Mouse (Mus musculus): ENCODE results near the gene Creb3l1. TPM values are rescaled to one million over a fixed set of nuclear protein-coding genes. Genes with fewer than 3 reads are reported as not detected.

Creb3l1 gene
- polyA plus RNA-seq (2015; fragmentation: Nextera tagmentation; extraction: Ambion mirVana): 1.5 TPM in 2 replicates

DNA sequence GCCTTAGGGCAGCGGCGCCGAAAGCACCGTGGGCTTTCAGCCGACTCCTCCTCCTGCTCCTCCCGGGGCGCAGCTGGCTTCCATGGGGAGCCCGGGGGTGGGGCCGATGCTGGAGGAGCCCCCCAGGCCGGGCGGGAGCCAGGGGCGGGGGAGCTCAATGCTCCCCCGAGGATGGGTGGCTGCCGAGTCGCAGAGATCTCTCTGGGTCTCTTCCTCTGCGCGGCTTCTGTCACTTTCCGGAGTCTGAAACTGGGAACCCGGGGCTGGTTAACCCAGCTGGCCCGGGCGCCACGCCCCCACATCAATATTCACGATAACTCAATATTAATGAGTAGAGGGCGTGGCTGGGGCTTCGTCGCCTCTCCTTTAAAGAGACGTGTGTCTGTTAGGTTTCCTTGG lies at the start of gene Creb3l1:
Creb3l1 (minus strand) TSS at position 229 of the 399 bp plus-strand sequence.
- no peak for DNase-seq (ENCODE audit: low spot score)

DNA sequence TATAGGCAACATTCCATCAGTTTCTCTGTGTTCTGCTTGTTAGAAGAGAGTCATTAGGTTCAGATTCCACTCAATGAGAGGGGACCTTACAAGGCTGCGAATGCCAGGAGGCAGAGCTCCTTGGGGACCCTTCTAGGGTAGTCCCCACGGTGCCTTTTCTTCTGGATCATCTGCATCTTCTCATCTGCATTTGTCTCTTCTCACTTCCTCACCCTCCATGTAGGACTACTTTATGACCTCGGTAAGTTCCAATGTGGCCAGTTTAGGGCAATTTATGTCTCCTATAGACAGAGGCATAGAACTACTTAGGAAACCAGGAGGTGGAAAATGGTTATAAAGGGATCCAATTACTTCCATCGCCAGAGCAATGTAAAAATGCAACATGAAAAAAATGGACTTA lies 46.8 kb upstream of the Creb3l1 start:
- no peak for DNase-seq (ENCODE audit: low spot score)

DNA sequence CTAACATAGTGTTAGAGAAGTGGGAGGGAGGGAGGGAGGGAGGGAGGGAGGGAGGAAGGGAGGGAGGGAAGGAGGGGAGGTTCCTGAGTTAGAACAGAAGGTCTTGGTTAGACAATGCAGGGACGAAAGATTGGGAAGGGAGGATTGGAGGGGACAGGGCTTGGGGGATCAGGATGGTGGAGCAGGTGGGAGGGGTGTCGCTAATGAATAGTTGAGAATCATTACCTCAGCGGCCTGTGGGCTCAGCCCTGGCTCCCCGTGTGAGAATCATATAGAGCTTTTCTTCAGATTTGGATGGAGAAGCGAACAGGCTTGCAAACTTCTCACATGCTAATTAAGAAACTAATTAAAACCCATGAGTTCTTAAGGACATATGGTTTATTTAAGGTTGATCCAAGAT lies 45.3 kb upstream of the Creb3l1 start:
- no peak for DNase-seq (ENCODE audit: low spot score)

DNA sequence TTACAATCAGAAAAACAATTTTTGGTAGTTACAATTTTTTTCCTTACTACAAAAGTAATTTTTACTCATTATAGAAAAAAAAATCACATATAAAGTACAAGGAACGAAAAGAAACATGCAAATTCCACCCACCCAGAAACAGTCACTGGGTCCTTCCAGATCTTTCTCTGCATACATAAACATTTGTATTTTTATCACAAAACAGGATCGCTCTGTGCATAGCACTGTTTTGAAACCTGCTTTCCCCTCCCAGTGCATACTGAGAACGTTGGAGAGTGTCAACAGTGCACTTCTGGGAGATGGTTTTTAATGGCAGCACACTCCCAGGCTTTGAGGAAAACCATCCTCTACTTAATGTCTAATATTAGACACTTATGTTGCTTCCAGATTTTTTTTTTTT lies 43.3 kb upstream of the Creb3l1 start:
- no peak for DNase-seq (ENCODE audit: low spot score)

DNA sequence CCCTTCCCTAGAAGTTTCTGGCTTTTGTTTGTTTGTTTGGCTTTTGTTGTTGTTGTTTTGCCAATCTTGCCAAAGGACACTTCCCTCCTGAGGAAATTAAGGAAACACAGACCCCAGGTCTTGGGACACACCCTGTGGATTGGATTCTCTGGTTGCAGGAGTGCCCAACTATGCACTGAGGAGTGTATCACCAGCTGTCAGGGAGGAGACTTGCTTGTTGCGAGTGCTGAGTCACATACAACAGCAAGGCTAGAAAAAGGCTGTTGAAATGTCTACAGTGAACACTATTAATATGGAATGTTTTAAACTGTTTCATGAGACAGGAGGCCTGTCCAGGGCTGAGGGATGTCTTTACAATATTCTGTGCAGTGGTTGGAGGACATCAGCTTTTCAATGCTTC lies 42.6 kb upstream of the Creb3l1 start:
- no peak for DNase-seq (ENCODE audit: low spot score)

DNA sequence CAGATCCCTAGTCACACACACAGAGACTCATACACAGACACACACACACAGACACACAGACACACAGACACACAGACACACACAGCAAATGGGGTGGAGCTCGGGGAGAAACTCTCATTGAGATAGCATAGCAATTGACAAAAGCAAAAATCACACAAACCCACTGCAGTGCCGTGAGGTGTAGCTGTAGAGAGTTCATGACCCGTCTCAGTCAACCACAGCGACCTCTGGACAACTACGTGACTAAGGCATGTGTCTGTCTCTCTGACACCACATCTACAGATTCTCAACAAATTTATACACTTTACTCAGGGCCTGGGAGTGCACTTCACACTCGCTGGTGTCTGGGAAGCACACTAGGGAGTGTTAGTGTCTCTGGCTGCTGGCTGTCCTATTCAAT lies 41.6 kb upstream of the Creb3l1 start:
- no peak for DNase-seq (ENCODE audit: low spot score)

DNA sequence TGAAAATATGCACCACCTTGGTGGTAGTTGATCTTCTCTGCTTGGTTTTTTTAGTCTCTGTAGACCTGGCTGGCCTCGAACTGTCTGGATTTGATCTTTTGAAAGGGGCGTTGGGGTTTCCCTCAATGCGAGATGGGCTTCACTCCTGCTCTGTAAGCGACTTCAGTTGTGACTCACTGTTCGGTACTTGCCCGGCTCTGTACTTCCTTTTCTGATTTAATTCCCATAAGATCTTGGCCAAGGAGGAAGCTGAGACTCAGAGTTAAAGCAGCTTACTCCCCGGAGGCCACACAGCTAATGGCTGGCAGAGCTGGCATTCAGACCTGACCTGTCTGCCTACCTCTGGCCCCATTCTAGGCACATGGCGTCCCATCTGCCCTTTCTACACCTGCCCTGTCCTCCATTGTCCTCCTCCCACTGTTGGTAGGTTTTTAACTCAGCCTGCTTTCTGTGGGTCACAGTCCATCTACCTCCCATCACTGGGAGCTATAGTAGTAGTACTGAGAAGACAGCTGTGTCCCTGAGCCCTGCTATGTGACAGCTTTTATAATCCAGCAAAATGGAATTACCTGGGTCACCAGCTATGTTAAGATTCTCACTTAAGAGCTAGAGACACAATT lies 41.1 kb upstream of the Creb3l1 start:
- DNase-seq (ENCODE audit: low spot score): no peak

DNA sequence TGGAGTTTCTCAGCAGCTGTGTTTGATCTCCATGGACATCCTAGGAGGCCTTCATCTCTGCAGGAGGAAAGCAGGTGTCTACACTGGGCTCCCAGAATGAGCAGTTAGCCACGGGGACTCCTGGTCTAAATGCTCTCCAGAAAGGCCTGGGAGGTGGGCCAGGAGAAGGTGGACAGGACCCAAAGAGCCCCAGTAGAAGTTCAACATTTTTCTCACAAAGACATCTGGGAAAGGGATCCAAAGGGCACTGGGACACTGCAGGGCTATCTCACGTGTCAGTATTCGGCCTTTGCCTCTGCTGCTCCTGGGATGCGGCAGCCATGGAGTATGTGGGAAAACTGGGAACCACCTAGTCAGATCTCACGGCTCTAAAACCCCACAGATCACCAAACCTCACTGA lies 38.8 kb upstream of the Creb3l1 start:
- DNase-seq (ENCODE audit: low spot score): no peak

DNA sequence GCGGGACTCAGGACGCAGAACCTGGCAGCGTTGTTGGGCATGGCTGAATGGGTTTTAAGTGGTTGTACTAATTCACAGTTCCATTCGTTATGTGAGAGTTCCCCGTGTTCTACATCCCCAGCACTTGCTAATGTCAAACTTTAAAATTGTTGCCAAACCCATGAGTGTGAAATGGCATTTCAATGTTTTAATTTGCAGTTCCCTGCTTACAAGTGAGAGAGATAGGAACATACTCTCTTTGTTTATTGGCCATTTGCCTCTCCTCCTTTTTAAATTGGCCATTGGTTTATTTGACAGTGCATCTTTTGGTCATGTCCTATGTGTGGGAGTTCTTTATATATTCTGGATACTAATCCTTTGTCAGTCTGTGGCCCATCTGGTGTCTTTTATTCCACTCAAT lies 37.0 kb upstream of the Creb3l1 start:
- DNase-seq (ENCODE audit: low spot score): no peak

DNA sequence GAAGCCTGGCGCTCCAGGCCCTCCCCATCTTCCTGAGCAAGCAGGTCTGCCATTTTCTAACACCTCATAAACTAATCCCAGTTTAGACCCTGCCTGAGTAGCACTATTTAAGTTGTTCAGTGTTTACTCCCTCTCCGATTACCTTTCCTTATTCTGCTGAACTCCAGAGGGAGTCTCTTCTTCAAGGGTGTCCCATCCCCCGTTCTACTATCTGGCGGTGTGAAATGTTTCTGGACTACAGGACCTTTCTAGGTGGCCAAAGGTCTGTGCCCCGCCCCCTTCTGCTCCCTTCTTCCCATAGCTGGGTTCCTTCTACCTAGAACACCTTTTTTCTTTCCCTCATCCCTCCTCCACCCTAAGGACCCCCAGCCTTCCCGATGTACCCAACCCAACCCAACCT lies 36.0 kb upstream of the Creb3l1 start:
- DNase-seq (ENCODE audit: low spot score): no peak

DNA sequence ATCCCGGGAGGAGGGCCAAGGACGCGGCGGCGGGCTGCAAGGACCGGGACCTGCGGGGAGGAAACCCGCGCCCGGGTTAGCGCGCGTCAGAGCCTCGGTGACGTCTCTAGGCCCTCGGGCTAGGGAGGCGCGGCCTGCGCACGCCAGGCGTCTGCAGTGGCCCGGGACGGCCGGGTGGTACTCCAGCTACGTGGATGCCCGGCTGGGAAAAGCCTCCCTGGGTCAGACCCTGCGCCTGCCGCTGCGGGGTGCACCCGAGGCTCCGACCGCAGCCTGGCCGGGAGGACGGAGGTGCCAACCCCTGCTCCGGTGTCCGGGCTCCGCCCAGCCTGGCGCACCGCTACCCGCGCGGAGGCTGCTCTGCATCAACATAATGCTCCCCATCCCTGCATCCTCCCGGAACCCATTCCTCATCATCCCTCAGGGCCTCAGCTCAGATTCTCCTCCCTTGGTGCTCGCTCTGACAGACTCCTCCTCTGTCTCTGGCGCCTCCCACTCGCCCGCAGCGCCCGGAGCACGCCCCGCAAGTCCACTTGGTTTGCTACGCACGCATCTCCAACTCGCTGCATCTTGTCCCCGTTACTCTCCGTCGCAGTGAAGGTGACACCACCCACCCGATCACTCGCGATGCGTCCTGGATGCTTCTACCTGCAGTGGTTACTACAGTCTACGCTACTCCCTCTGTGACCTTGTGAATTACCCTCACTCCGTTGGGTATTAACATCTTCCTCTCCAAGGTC lies 35.3 kb upstream of the Creb3l1 start:
- peak; percentile 36 for DNase-seq (ENCODE audit: low spot score)

DNA sequence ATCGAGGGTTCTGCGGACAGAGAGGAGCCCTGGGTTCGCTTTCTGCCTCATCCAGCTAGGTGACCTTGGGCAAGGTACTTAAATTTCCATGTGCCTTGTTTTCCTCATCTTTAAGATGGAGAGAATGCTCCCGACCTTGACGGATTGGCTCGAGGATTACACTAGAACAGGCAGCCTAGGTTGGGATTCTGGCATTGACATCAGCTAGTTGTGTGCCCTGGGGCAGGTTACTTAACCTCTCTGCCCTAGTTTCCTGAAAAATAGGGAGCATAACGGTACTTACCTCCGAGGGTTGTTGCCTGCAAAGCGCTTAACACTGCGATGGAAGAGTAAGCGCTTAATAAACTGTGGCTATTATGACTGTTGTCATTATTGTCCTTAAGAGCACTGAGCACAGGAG lies 34.6 kb upstream of the Creb3l1 start:
- no peak for DNase-seq (ENCODE audit: low spot score)

DNA sequence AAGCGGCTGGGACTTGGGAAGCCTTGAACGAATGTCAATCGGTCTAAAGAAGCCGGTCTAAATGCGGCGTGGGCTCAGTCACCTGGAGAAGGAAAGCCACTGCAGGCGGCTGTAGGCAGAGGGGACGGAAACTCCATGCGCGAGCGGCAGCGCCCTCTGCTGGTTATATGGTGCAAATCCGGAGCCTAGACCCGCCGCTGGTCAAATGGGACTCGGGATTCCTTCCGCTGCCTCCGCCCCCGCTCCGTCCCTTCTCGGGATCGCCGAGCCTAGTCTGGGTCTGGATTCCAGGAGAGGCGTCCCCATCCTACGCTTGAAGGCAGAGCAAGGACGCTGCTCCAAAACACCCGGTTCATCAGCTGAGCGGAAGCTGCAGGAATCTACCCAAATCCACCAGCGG lies 34.2 kb upstream of the Creb3l1 start:
- DNase-seq (ENCODE audit: low spot score): peak; percentile 79

DNA sequence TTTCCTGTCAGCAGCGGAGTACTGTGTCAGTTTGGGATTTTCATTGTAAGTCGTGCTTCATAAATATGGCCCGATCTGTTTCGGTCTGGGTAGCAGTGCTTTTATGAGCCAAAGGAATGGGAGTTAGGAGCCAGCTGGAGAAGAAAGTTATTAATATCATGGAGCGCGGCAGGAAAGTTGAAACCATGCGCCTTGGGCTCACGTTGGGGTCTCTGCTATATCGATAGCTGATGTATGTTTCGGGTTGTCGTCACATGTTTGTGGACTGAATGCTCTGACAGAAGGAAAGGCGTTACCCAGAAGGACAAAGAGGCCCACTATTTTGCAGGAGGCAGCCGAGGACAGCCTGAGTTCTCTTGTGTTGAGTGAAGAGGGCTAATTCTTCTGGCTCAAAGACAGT lies 32.5 kb upstream of the Creb3l1 start:
- DNase-seq (ENCODE audit: low spot score): no peak

DNA sequence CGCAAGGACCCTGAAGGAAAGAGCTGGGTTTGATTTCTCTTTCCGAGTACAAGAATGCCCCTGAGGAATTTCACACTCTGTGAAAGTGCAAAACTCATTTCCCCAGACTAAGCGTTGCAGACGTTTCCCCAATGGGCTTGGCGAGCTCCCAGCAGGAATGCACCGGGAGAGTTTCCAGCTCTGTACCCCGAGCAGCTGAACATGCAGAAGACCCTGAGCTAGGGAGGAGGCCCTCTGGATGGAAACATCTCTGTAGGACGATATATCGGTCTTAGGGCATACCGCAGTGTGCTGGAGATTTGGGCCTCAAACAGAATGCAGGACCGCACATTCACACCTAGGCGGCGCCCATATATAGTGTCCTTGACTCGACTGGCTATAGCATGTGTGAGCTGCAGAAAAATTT lies 31.5 kb upstream of the Creb3l1 start:
- DNase-seq (ENCODE audit: low spot score): peak; percentile 66

DNA sequence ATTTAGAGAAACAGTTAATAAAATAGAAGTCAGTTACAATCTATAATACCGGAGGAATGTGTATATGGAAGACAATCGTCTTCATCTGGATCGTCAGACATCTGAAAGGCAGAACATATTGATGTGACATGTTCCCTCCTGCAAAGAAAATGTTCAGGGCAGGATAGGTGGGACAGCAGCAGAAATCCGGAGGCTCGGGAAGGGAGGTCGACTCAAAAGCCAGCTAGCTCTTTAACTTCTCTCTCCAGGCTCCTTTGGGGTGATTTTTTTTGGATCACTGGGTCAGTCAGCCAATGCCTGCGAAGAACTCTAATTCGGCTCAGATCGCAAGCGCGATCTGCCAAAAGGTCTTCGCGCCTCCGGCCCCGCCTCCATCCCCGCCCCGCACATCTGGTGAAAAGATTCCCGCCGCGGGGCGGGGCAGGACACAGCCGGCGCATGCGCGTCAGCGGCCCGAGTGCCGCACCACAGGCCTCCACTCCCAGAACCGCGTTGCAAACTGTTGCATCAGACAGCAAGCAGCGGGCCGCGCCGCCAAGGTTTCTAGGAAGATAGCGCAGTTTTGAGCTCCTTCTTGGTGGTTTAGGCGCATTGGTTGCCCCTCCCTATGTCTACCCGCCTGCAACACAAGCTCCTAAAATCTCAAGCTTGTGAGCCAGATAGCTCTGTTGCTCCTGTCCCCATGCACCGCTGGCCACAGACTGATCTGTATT lies 31.0 kb upstream of the Creb3l1 start:
- DNase-seq (ENCODE audit: low spot score): peak; percentile 90

DNA sequence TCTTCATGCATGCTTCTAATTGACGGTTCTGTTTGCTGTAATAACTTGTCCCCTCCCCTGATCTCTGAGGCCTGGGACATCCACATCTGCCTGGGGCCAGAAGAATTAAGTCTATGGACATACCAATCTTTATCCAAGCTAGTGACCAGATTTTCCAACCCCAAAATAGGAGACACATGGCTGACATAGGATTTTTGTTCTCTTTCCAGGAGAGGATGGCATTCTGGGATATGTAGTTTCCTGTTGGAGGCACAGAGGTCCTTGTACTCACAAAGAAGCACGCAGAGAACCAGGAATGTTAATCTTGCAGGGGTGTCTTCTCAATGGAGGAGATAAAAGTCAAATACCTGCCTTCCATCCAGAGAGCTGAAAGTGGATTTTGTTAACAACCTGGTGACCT lies 28.5 kb upstream of the Creb3l1 start:
- no peak for DNase-seq (ENCODE audit: low spot score)

DNA sequence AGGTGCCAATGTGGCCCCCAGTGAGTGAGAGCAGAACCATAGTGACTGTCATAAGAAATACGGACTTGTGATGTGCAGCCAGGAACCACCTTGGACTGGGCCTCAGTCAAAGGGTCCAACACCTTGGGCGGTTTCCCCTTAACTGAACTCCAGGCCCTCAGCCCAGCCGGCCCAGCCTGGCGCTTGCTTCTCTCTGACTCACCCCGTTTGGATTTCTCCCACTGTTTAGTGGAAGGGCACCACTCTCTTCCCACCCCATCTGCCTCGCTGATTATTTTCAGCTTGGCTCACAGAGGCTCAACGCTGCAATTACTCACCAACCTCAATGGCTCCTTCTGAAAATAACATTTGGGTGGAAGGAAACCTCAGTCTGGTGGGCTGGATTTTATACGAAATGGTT lies 27.9 kb upstream of the Creb3l1 start:
- DNase-seq (ENCODE audit: low spot score): no peak

DNA sequence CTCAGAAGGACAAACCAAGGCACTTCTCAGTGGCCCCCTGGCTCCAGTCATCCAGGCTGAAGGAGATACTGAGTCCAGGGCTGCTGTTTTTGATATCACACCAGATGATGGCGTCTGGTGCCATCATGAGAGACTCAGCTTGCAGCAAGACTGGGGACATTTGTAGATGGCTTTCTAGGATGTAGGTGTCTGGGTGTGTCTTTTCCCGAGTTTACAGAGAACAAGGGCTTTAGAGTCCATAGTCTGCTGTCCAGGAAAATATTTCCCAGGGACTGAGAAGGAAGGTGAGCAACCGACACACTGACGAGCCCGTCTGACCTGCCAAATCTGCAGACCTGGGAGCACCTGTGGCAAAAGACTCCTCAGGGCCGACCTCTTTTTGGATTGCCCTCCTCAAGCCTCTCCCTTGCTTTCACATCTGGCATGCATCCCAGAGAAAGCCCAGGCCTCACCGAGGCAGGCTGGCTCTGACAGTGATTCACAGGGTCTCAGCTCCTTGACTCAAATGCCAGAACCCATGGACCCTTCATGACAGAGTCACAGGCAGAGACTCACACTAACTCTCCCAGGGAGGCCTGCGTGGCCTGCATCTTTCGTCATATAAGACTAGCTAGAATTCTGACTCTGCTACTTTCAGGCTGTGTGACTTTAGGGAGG lies 23.9 kb upstream of the Creb3l1 start:
- no peak for DNase-seq (ENCODE audit: low spot score)

DNA sequence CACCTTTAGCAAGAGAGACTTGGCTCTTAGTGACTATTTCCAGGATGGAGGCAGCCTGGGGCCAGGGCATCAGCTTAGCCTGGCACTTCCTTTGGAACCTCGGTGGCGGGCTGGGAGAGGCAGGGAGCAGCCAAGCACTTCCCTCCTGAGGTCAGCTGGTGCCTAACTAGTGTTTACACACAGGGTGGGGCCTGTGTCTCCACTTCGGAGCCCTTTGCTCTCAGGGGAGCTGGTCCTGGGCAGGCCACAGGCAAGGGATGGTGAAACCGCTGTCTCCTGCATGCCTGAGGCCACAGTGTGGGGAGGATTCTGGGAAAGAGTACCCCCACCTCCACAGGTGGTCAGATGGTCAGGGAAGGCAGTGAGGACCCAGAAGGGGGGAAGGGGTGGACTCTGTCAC lies 23.3 kb upstream of the Creb3l1 start:
- DNase-seq (ENCODE audit: low spot score): no peak

DNA sequence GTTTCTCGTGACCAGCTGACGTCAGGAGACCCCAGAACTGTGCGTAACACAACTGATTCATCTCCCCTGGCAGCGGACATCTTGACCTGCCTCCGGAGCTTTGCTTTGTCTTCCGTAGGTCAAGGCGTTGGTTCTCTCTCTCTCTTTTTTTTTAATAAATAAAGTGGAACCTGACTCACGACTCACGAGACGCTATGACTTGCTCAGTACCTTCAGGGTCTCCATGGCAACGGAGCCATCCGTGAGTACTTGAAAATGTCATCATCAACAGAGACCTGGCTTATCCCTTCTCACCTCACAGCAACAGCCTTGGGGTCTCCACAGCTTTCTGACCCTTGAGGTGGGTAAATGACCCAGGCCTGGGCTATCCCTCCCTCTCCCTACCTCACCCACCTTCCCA lies 19.0 kb upstream of the Creb3l1 start:
- no peak for DNase-seq (ENCODE audit: low spot score)

DNA sequence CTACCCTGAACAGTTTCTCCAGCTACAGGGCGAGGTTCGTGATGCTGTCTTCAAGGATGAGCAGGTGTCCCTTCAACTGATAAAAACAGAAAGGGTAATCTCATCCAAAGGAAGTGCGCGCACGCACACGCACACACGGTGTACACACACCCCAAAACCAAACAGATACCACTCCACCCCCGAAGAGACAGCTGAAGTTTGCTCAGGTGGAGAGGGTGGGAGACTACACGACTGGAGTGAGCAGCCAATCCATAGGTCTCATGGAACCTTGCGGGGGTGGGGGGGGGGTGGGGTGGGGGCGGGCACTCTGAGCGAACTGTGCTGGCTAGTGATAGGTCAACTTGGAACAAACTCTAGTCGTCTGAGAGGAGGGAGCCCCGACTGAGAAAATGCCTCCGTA lies 17.2 kb upstream of the Creb3l1 start:
- no peak for DNase-seq (ENCODE audit: low spot score)
